Mouse (Mus musculus) hindbrain, embryonic 13.5 days (tissue): ENCODE measurements at regions not wholly inside any gene's neighbourhood (a gene's known extent, or its start where the extent isn't known, plus 50 kb on each side); places are given as distances from the start of the nearest gene placed in this dataset.

Experiments used
- ATAC-seq: fragments of 200-750 bp; cut with Nextera tagmentation; 2 replicates; pipeline ENCODE4 v1.8.0; 2017; ENCODE audit warnings: moderate TSS enrichment; ENCODE audit not compliant: low FRiP score
- H3K27ac ChIP-seq: fragments of 300-500 bp; sonication (generic); 2 replicates; pipeline ENCODE4 v1.5.1; 2015; ENCODE audit warnings: inconsistent platforms, mild to moderate bottlenecking, moderate library complexity
- H3K27me3 ChIP-seq: fragments of 300-500 bp; sonication (generic); 2 replicates; pipeline ENCODE4 v1.6.1; 2015; ENCODE audit warnings: mild to moderate bottlenecking, inconsistent platforms
- H3K36me3 ChIP-seq: fragments of 300-500 bp; sonication (generic); 2 replicates; pipeline ENCODE4 v1.6.1; 2015; ENCODE audit warnings: mild to moderate bottlenecking, inconsistent platforms
- H3K4me1 ChIP-seq: fragments of 300-500 bp; sonication (generic); replicated peaks from 2 replicates; pipeline ENCODE4 v1.6.1; 2015; ENCODE audit warnings: inconsistent platforms
- H3K4me2 ChIP-seq: fragments of 300-500 bp; sonication (generic); 2 replicates; pipeline ENCODE4 v1.6.1; 2015; ENCODE audit warnings: inconsistent platforms, mild to moderate bottlenecking, moderate library complexity
- H3K4me3 ChIP-seq: fragments of 300-500 bp; sonication (generic); 2 replicates; pipeline ENCODE4 v1.5.1; 2015; ENCODE audit warnings: mild to moderate bottlenecking, inconsistent platforms
- H3K9ac ChIP-seq: fragments of 300-500 bp; sonication (generic); 2 replicates; pipeline ENCODE4 v1.6.1; 2015; ENCODE audit warnings: mild to moderate bottlenecking, inconsistent platforms
- H3K9me3 ChIP-seq: fragments of 300-500 bp; sonication (generic); 2 replicates; pipeline ENCODE4 v1.6.1; 2016; ENCODE audit warnings: inconsistent platforms
- WGBS: fragments of 180-500 bp; shearing (Covaris S2); methylation state at CpG from one replicate; pipeline ENCODE4 v1.1.7; 2015; 5-methylcytosine and 5-hydroxymethylcytosine counted together

- WGBS, result 82% methylated on average over 1 of the region's 1 CpGs
Measured at GRCm38 (mm10) chr17:88287861-88288260, 152.7 kb upstream of the Foxn2 start.

GRCm38 (mm10) chr17:88297520-88297919, 143.0 kb upstream of the Foxn2 start:
- Histone ChIP-seq H3K4me1 (no peaks in the 10 kb centered on the region), H3K9me3 (no peaks in the 10 kb centered on the region), H3K4me2 (no peak overlapping the region), H3K27ac (no peak overlapping the region), H3K4me3 (no peak overlapping the region), H3K36me3 (no peaks in the 10 kb centered on the region), H3K27me3 (no peaks in the 10 kb centered on the region), H3K9ac (no peak overlapping the region)
- ATAC-seq, result no peak
- WGBS, result 66% methylated on average over 4 of the region's 4 CpGs

More at GRCm38 (mm10) chr17:88287861-88288260, 152.7 kb upstream of the Foxn2 start:
- Histone ChIP-seq H3K27me3 (no peaks in the 10 kb centered on the region), H3K9me3 (peaks cover 16% of the 10 kb centered on the region), H3K9ac (no peak overlapping the region), H3K36me3 (no peaks in the 10 kb centered on the region), H3K27ac (no peak overlapping the region), H3K4me2 (no peak overlapping the region), H3K4me1 (no peaks in the 10 kb centered on the region), H3K4me3 (no peak overlapping the region)
- ATAC-seq, result no peak

GRCm38 (mm10) chr17:88303991-88304390, 136.5 kb upstream of the Foxn2 start:
- H3K27me3 ChIP-seq, result no peaks in the 10 kb centered on the region
- H3K36me3 ChIP-seq, result no peaks in the 10 kb centered on the region
- no peak overlapping the region for H3K4me3 ChIP-seq
- H3K9me3 ChIP-seq, result no peaks in the 10 kb centered on the region
- no peaks in the 10 kb centered on the region for H3K4me1 ChIP-seq
- no peak overlapping the region for H3K4me2 ChIP-seq
- 62% methylated on average over 2 of the region's 2 CpGs for WGBS
- no peak overlapping the region for H3K27ac ChIP-seq
- no peak overlapping the region for H3K9ac ChIP-seq
- ATAC-seq, result no peak

- Histone ChIP-seq H3K27ac (no peak overlapping the region), H3K9me3 (no peaks in the 10 kb centered on the region), H3K36me3 (no peaks in the 10 kb centered on the region), H3K9ac (no peak overlapping the region), H3K4me2 (no peak overlapping the region), H3K4me3 (no peak overlapping the region), H3K27me3 (no peaks in the 10 kb centered on the region), H3K4me1 (no peaks in the 10 kb centered on the region)
- ATAC-seq, result no peak
- WGBS, result 74% methylated on average over 9 of the region's 9 CpGs
Measured at GRCm38 (mm10) chr17:88305165-88305564, 135.3 kb upstream of the Foxn2 start.

GRCm38 (mm10) chr17:88306325-88306724, 134.2 kb upstream of the Foxn2 start:
- H3K27ac ChIP-seq, result no peak overlapping the region
- no peaks in the 10 kb centered on the region for H3K9me3 ChIP-seq
- ATAC-seq, result no peak
- H3K36me3 ChIP-seq, result no peaks in the 10 kb centered on the region
- no peak overlapping the region for H3K4me3 ChIP-seq
- WGBS, result 68% methylated on average over 9 of the region's 9 CpGs
- H3K4me1 ChIP-seq, result no peaks in the 10 kb centered on the region
- no peaks in the 10 kb centered on the region for H3K27me3 ChIP-seq
- H3K4me2 ChIP-seq, result no peak overlapping the region
- no peak overlapping the region for H3K9ac ChIP-seq

GRCm38 (mm10) chr17:88307082-88307481, 133.4 kb upstream of the Foxn2 start:
- H3K4me3 ChIP-seq, result no peak overlapping the region
- no peaks in the 10 kb centered on the region for H3K4me1 ChIP-seq
- H3K36me3 ChIP-seq, result no peaks in the 10 kb centered on the region
- no peak for ATAC-seq
- no peaks in the 10 kb centered on the region for H3K27me3 ChIP-seq
- no peak overlapping the region for H3K4me2 ChIP-seq
- H3K9me3 ChIP-seq, result no peaks in the 10 kb centered on the region
- no peak overlapping the region for H3K27ac ChIP-seq
- 37% methylated on average over 4 of the region's 4 CpGs for WGBS
- H3K9ac ChIP-seq, result no peak overlapping the region

GRCm38 (mm10) chr17:88307826-88308225, 132.7 kb upstream of the Foxn2 start:
- 94% methylated on average over 9 of the region's 9 CpGs for WGBS
- H3K36me3 ChIP-seq, result no peaks in the 10 kb centered on the region
- H3K27me3 ChIP-seq, result no peaks in the 10 kb centered on the region
- no peak overlapping the region for H3K9ac ChIP-seq
- H3K9me3 ChIP-seq, result 0 out of 2 replicates have a peak, but pooled peaks cover under 1% of the 10 kb centered on the region
- no peaks in the 10 kb centered on the region for H3K4me1 ChIP-seq
- no peak for ATAC-seq
- H3K27ac ChIP-seq, result no peak overlapping the region
- H3K4me2 ChIP-seq, result no peak overlapping the region
- no peak overlapping the region for H3K4me3 ChIP-seq

- H3K4me2 ChIP-seq, result no peak overlapping the region
- 92% methylated on average over 2 of the region's 2 CpGs for WGBS
Measured at GRCm38 (mm10) chr17:88312876-88313275, 127.6 kb upstream of the Foxn2 start.

GRCm38 (mm10) chr17:88316213-88316967, 124.1 kb upstream of the Foxn2 start:
- WGBS, result 63% methylated on average over 13 of the region's 15 CpGs
- Histone ChIP-seq H3K9me3 (0 out of 2 replicates have a peak, but pooled peaks cover 3% of the 10 kb centered on the region), H3K36me3 (no peaks in the 10 kb centered on the region), H3K4me3 (no peak overlapping the region), H3K9ac (no peak overlapping the region), H3K27me3 (peaks cover 2% of the 10 kb centered on the region; the same call in 1 of the 2 replicates), H3K27ac (peak overlapping the region; percentile 55), H3K4me1 (no peaks in the 10 kb centered on the region), H3K4me2 (no peak overlapping the region)
- ATAC-seq, result peak; percentile 87

More at GRCm38 (mm10) chr17:88312876-88313275, 127.6 kb upstream of the Foxn2 start:
- Histone ChIP-seq H3K27me3 (no peaks in the 10 kb centered on the region), H3K36me3 (no peaks in the 10 kb centered on the region), H3K4me3 (no peak overlapping the region), H3K9ac (no peak overlapping the region), H3K4me1 (no peaks in the 10 kb centered on the region), H3K27ac (no peak overlapping the region), H3K9me3 (0 out of 2 replicates have a peak, but pooled peaks cover 3% of the 10 kb centered on the region)
- ATAC-seq, result no peak

GRCm38 (mm10) chr17:88317311-88317710, 123.2 kb upstream of the Foxn2 start:
- 73% methylated on average over 5 of the region's 5 CpGs for WGBS

GRCm38 (mm10) chr17:88317806-88318205, 122.7 kb upstream of the Foxn2 start:
- no peak overlapping the region for H3K27ac ChIP-seq
- H3K4me2 ChIP-seq, result no peak overlapping the region
- H3K4me1 ChIP-seq, result no peaks in the 10 kb centered on the region
- no peak overlapping the region for H3K9ac ChIP-seq
- peaks cover 15% of the 10 kb centered on the region for H3K27me3 ChIP-seq
- no peak overlapping the region for H3K4me3 ChIP-seq
- H3K9me3 ChIP-seq, result 0 out of 2 replicates have a peak, but pooled peaks cover 2% of the 10 kb centered on the region
- ATAC-seq, result no peak
- H3K36me3 ChIP-seq, result no peaks in the 10 kb centered on the region
- WGBS, result 92% methylated on average over 7 of the region's 7 CpGs

More at GRCm38 (mm10) chr17:88317311-88317710, 123.2 kb upstream of the Foxn2 start:
- Histone ChIP-seq H3K4me1 (no peaks in the 10 kb centered on the region), H3K4me2 (no peak overlapping the region), H3K9me3 (0 out of 2 replicates have a peak, but pooled peaks cover 3% of the 10 kb centered on the region), H3K27me3 (peaks cover 10% of the 10 kb centered on the region), H3K36me3 (no peaks in the 10 kb centered on the region), H3K4me3 (no peak overlapping the region), H3K27ac (no peak overlapping the region), H3K9ac (no peak overlapping the region)
- no peak for ATAC-seq

- Histone ChIP-seq H3K9me3 (no peaks in the 10 kb centered on the region), H3K4me1 (no peaks in the 10 kb centered on the region), H3K4me3 (no peak overlapping the region), H3K9ac (no peak overlapping the region), H3K36me3 (no peaks in the 10 kb centered on the region), H3K27ac (no peak overlapping the region), H3K4me2 (no peak overlapping the region), H3K27me3 (peaks cover 19% of the 10 kb centered on the region)
- WGBS, result 79% methylated on average over 16 of the region's 16 CpGs
- no peak for ATAC-seq
Measured at GRCm38 (mm10) chr17:88318207-88318791, 122.2 kb upstream of the Foxn2 start.

- ATAC-seq, result no peak
- no peak overlapping the region for H3K4me2 ChIP-seq
- WGBS, result 78% methylated on average over 5 of the region's 5 CpGs
- H3K27me3 ChIP-seq, result peaks cover 25% of the 10 kb centered on the region
- H3K4me3 ChIP-seq, result no peak overlapping the region
- H3K9me3 ChIP-seq, result no peaks in the 10 kb centered on the region
- H3K4me1 ChIP-seq, result no peaks in the 10 kb centered on the region
- no peaks in the 10 kb centered on the region for H3K36me3 ChIP-seq
- no peak overlapping the region for H3K27ac ChIP-seq
- H3K9ac ChIP-seq, result no peak overlapping the region
Measured at GRCm38 (mm10) chr17:88318936-88319335, 121.6 kb upstream of the Foxn2 start.
